Mouse (Mus musculus) retina, adult 2 months (tissue): ENCODE data around the gene Ank2.
"Not testable (repeated sequence)": the region's sequence is repeated elsewhere in the genome, so short reads cannot be mapped to it uniquely, and the experiment has no call there.

Source experiments
- DNase-seq: peaks from one replicate; pipeline ENCODE4 v3.0.0-alpha.2; 2012; ENCODE audit warnings: low read depth, low spot score

Ank2 gene

DNA sequence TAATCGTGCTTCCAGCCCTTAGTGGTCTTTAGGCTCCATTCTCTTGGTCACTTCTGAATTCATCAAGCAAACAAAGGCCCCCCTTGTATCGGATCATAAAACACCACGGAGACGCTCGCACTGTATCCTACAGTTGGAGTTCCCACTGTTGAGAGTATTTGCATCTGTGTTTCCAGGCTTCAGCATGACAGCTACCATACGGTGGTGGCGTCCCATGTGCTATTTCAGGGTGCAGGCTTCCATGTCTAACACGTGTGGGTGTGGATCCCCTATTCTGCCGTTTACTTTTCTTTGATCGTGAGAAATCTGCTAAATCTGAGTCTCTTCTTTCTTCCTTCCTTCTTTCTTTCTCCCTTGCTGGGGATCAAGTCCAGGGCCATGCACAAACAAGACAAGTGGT is 14.0 kb downstream of the Ank2 start:
- no peak for DNase-seq

GRCm38 (mm10) chr3:127481658-127482057 is 17.5 kb downstream of the Ank2 start:
- DNase-seq: no peak

- DNase-seq: not testable (repeated sequence)
Measured at GRCm38 (mm10) chr3:127480369-127480768, 18.8 kb downstream of the Ank2 start.

GRCm38 (mm10) chr3:127474115-127474514 is 25.0 kb downstream of the Ank2 start:
- DNase-seq: no peak

DNA sequence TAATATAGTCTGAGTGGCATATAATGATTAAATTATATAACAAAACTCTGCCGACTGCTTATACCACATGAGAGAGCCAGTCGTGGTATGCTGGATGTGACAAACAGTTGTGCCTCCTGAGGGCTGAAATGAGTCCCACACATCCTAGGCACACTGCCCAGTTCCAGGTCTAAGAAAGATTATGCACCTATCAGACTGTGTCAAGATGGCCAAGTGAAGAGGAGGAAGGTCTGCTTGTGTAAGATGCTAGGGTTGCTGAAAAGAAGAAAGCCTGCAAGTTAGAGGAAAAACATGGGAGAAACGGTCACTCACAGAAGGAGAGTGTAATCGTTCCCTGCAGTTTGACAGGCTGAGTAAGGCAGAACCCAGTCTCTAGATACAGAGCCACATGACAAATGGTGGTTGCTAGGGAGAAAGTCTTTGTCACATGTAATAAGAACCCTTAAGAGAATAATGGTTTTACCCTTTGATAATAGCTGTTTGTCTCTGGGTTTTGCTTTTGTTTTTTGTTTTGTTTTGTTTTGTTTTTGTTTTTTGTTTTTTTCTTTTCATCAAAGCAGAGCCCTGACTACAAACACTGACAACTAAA is 29.9 kb downstream of the Ank2 start:
- no peak for DNase-seq

DNA sequence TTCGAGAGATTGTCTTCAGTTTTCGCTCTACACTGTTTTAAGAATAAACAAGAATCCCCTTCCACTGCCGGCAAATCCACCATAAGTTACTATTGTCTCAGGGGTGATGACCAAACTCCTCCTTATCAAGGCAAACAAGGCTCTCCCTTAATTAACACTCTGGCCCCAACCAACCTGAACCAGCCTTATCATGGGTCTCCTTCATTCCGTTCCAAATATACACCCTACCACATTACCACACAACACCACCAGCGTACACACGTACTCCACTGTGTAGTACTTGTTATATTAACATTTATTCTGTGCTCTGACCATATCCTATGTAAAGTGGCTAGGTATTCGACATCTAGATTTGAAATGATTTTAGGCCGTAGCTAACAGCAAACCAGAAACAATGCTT is 30.6 kb downstream of the Ank2 start:
- no peak for DNase-seq

DNA sequence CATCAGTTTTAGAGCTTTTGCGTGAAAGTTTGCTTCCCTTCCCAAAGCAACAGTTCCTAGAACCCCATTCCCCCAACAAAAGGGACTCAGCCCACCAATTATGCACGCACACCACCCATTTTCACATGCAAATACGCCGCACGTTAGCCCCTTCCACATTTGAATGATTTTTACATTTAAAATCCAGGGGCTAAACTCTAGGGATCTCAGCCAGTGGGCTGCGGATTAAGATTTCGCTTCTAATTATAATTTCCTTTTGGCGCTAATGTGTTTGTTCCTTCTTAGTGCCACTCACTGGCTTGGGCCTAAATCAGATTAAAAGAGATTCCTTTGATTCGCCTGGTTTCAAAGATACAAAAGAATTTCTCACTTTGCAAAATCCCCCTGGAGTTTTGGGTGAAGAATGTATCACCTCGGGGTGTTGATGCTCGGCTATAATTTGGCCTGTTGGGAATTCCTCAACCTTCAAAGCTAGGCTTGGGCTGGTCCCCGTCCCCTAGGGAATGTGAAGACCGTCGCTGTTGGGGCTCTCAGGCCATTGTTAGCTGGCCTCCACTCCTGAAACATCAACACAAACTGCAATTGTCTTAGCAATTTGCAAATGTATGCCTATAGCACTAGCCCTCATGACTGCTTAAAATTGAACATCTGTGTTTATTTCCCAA is 35.2 kb downstream of the Ank2 start:
- no peak for DNase-seq

- DNase-seq: no peak
Measured at GRCm38 (mm10) chr3:127463165-127463564, 36.0 kb downstream of the Ank2 start.

GRCm38 (mm10) chr3:127462413-127462812 is 36.7 kb downstream of the Ank2 start:
- no peak for DNase-seq

- DNase-seq: no peak
Measured at GRCm38 (mm10) chr3:127460891-127461437, 38.2 kb downstream of the Ank2 start.

- no peak for DNase-seq
Measured at GRCm38 (mm10) chr3:127459858-127460257, 39.3 kb downstream of the Ank2 start.

DNA sequence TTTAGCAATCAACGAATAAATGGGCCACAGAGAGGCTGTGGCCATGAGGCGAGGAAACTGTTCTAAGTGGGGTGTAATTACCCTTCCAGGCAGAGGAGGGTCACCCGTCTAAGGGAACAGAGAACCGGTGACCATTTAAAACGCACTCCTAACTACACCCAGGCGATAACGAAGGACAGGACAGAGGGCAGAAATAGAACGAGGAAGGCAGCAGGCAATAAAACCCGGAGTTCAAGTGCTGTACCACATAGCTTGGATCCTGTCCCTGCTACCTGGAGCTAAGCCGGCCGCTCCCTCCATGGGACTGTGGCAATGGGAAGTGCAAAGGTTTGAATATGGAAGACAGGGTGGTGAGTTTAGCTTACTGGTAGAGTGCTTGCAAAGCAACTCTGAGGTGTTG is 40.2 kb downstream of the Ank2 start:
- DNase-seq: no peak

DNA sequence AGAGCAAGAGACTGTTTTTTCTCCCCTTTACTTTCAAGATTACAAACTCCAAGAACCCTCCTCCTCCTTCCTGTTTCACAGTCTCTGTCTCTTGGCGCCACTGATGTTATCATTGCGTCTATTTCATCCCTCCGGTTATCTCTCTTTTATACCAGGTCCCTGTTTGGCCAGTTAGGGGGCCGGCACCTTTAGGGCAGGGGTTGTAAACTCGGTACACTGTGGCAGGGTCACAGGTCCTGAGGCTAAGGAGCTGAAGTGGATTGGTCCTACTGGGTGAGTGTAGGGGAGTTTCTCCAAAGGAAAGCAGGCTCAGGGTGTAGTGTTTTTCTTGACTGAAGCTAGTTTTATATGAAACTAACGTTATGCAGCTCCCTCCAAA is 40.7 kb downstream of the Ank2 start:
- no peak for DNase-seq

DNA sequence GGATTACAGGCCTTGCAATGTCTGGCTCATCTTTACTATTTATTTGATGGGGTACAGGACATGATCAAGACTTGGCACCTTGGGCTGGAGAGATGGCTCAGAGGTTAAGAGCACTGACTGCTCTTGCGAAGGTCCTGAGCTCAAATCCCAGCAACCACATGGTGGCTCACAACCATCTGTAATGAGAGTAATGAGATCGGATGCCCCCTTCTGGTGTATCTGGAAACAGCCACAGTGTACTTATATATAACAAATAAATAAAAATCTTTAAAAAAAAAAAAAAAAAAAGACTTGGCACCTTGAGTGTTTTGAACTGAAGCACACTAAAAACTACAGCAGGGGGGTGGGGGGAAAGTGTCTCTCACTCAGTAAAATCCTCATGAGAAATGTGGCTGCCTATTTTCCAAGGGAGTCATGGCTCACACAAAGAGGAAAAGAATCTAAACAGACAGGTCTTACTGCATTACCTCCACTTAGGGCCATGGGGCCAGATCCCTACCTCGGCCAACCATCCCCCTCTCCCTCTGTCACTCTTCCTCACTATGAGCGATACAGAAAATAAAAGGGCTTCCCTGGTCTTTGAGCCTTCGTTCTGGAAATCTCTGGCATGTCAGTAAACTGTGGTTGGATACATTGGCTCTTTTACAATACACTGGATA is 41.3 kb downstream of the Ank2 start:
- no peak for DNase-seq

DNA sequence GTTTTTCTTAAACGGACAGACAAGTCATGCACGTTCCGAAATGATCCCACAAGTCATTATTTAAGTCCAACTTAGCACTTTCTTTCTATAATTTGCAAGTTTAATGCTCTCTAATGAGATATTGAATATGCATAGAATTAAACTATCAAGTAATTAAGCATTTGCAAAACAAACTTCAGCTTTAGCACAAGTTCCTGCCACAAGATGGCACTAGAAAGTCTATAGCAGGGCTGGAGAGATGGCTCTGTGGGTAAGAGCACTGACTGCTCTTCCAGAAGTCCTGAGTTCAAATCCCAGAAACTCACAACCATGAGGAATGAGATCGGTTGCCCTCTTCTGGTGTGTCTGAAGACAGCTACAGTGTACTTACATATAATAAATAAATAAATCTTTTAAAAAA is 45.4 kb downstream of the Ank2 start:
- no peak for DNase-seq

GRCm38 (mm10) chr3:127453254-127453653 is 45.9 kb downstream of the Ank2 start:
- no peak for DNase-seq

- DNase-seq: no peak
Measured at GRCm38 (mm10) chr3:127452233-127452632, 46.9 kb downstream of the Ank2 start.

DNA sequence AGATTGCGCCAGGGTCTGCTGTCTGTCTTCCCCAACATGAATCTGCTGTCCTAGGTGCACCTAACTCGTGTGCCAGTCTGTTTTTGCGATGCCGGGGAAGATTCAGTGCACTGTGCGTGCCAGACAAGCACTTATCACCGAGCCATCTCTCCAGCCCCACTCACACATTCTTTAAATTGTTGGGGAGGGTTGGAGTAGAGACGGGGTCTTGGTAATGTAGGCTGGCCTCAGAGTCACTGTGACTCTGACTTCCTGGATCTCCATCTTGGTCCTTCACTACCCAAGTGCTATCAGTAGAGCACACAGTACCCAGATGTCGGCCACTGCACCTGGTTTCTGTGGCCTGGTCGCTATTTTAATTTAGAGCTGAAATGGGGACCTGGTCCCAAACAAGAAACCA is 47.4 kb downstream of the Ank2 start:
- DNase-seq: no peak

DNA sequence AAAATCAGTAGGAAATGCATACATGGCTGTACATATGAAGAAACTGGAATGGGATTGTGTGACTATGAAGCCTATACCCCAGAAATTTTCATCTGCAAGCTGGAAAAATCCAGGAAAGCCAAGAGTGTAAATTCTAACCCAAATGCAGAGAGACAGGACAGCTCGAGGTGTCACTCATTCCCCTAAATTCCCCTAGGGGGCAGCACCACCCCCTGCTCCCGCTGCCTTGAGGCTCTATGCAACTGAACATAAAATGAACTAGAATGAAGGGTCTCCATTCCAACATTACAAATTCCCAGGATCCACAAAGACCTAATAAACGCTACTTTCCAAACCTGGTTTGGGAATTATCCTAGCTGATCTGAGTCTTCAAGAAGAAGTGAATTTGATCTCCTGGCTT is 48.1 kb downstream of the Ank2 start:
- no peak for DNase-seq

- peak; percentile 38 for DNase-seq
Measured at GRCm38 (mm10) chr3:127446173-127446572, 53.0 kb downstream of the Ank2 start.

DNA sequence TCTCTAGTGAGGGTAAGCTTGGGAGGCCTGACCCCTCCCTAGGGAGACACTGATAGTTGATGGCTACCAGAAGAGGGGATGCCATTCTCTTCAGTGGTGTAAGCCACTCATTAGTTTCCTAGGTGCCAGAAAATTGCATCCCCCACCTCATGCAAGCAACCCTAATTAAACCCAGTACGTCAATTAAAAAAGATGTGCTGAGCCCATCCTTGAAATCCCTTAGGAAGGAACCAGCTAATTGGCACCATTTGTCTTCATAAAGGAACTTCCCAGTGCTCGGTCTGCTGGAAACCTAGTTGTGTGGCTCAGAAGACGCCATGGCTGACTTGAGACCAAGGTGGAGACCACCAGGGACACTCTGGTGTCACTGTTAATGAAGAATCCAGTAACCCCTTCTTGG is 65.9 kb downstream of the Ank2 start:
- DNase-seq: no peak

DNA sequence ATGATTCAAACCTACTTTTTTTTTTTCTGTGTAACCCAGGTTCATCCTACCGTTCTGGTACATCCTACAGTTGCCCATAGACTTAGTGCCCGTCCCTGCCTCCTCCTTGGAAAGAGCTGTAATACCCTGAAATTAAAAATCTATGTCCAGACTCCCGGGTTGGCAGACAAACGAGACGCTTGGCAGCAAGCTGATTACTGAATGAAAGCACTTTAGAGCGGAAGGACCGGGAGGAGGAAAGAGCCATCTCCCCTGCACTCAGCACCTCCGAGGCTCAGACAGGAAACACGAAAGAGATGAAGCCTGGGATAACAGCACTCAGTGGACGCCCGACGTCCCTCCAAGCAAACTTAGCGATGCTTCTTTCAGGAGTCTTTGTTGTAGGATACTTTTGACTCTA is 69.3 kb downstream of the Ank2 start:
- no peak for DNase-seq

GRCm38 (mm10) chr3:127428527-127428926 is 70.6 kb downstream of the Ank2 start:
- DNase-seq: no peak
